Mouse (Mus musculus) spleen, adult 2 months (tissue): ENCODE measurements at regions not wholly inside any gene's neighbourhood (a gene's known extent, or its start where the extent isn't known, plus 50 kb on each side); places are given as distances from the start of the nearest gene placed in this dataset.

Experiments used
- CTCF ChIP-seq: fragments of 200-500 bp; IDR thresholded peaks from 2 replicates; pipeline ENCODE4 v1.5.1; 2011; ENCODE audit warnings: mild to moderate bottlenecking, inconsistent platforms; ENCODE audit not compliant: insufficient read depth, insufficient read length, insufficient replicate concordance; ENCODE audit errors: extremely low read depth
- POLR2A ChIP-seq: fragments of 200-500 bp; IDR thresholded peaks from 2 replicates; pipeline ENCODE4 v1.6.1; 2011; ENCODE audit warnings: low read depth, low read length, inconsistent platforms

DNA sequence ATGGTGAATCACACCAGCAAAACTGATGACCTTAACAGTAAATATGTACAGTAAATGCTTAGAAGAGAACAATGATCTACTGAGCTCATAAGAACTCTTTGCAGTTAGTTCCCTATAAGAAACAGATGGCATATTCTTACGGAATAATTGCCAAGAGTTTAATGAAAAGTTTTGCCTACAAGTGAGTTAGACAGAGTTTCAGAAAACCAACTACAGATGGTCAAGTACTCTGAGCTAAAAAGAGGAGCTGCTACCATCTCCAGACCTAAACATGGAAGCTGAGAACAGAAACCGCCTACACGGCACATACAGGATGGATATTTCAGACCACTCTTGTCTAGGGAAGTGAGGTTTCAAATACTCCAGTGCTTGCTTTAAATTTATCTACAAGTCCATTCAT lies 293.1 kb downstream of the Gm7489 start:
- TF ChIP-seq POLR2A, result no peak
- TF ChIP-seq CTCF, result no peak
